Mouse (Mus musculus): Measurements from ENCODE around the gene Diablo.

The Diablo gene

GRCm38 (mm10) chr5:123507936-123508723 lies 15.8 kb downstream of the Diablo start:
- peak; percentile 60 for DNase-seq (ENCODE audit: low read depth, low spot score)

GRCm38 (mm10) chr5:123501973-123502372 lies 22.0 kb downstream of the Diablo start:
- DNase-seq (ENCODE audit: low read depth, low spot score): no peak

- no peak for DNase-seq (ENCODE audit: low read depth, low spot score)
Measured at GRCm38 (mm10) chr5:123499717-123500116, 24.3 kb downstream of the Diablo start.

- peak; percentile 58 for DNase-seq (ENCODE audit: low read depth, low spot score)
Measured at GRCm38 (mm10) chr5:123489935-123490334, 34.0 kb downstream of the Diablo start.

- no peak for DNase-seq (ENCODE audit: low read depth, low spot score)
Measured at GRCm38 (mm10) chr5:123489112-123489785, 34.7 kb downstream of the Diablo start, which contains the start of the genes Lrrc43 and Il31. Lrrc43 (plus strand) TSS chr5:123489305. Il31 (minus strand) TSS chr5:123489489.

GRCm38 (mm10) chr5:123487659-123488395 lies 36.1 kb downstream of the Diablo start:
- DNase-seq (ENCODE audit: low read depth, low spot score): no peak

GRCm38 (mm10) chr5:123473817-123474216 lies 50.2 kb downstream of the Diablo start:
- DNase-seq (ENCODE audit: low read depth, low spot score): no peak

- DNase-seq (ENCODE audit: low read depth, low spot score): no peak
Measured at GRCm38 (mm10) chr5:123470784-123471400, 53.1 kb downstream of the Diablo start.

GRCm38 (mm10) chr5:123464638-123465037 lies 59.3 kb downstream of the Diablo start:
- DNase-seq (ENCODE audit: low read depth, low spot score): no peak

- DNase-seq (ENCODE audit: low read depth, low spot score): no peak
Measured at GRCm38 (mm10) chr5:123461420-123461819, 62.6 kb downstream of the Diablo start.
